Mouse (Mus musculus) lung, postnatal 0 days (tissue): Measurements from ENCODE around the gene Stom.

Experiments
- CTCF ChIP-seq: IDR thresholded peaks from 2 replicates; pipeline ENCODE4 v1.5.1; 2016; ENCODE audit warnings: antibody characterized with exemption, mild to moderate bottlenecking
- EP300 ChIP-seq: IDR thresholded peaks from 2 replicates; pipeline ENCODE4 v1.6.1; 2016; ENCODE audit warnings: antibody characterized with exemption, mild to moderate bottlenecking, control low read depth

- TF ChIP-seq EP300 (no peak), CTCF (no peak)
These were observed 16.4 kb downstream of the Stom start for GRCm38 (mm10) chr2:35320399-35320798.
